Mouse (Mus musculus): Measurements from ENCODE around the gene Slc25a5.
A peak's percentile ranks its signal among the peaks of the same experiment; 100 is the strongest.

The Slc25a5 gene

DNA sequence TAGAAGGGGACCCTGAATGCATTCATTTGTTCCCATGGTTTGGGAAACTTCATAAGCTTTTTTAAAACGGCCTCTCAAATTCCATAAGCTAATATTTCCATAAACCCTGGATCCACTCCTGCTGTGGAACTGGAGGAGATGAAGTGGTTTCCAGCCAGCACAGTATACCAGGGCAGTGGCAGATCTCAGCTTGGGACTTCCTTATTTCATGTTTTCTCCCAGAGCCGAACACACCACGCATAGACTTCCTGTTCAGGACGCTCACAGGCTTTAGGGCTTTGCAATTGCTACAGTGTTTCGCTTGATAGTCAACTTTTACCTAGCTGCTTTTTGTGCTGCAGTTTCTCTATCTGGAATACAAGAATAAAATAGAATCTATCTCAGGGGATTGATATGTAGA lies 7.7 kb downstream of the Slc25a5 start:
- no peak for DNase-seq

- peak; percentile 40 for DNase-seq
Measured at GRCm38 (mm10) chrX:36804196-36804595, 8.7 kb downstream of the Slc25a5 start.

GRCm38 (mm10) chrX:36805466-36806235 lies 10.2 kb downstream of the Slc25a5 start:
- no peak for DNase-seq

GRCm38 (mm10) chrX:36807360-36808317 lies 12.2 kb downstream of the Slc25a5 start:
- DNase-seq = peak; percentile 87

DNA sequence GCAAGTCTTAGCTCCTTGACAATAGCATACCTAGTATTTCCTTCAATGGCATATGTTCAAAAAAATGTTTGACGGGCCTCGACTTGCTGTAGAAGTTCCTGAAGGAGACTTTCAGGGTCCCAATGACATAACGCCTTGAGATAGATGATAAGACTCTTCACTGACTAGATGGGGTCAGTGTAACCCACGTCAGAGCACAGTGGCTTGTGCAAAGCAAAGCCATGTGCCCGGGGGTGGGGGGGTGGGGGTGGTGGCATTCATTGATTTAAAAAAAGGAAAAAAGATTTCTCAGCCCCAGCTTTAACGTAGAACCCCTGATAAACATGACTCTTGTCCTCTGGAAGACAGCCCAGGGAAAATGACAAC lies 12.8 kb downstream of the Slc25a5 start:
- no peak for DNase-seq

- peak; percentile 39 for DNase-seq
Measured at GRCm38 (mm10) chrX:36811377-36811776, 15.9 kb downstream of the Slc25a5 start.

GRCm38 (mm10) chrX:36814161-36814836 lies 18.8 kb downstream of the Slc25a5 start:
- DNase-seq = peak; percentile 73

GRCm38 (mm10) chrX:36815022-36815421 lies 19.6 kb downstream of the Slc25a5 start:
- no peak for DNase-seq

DNA sequence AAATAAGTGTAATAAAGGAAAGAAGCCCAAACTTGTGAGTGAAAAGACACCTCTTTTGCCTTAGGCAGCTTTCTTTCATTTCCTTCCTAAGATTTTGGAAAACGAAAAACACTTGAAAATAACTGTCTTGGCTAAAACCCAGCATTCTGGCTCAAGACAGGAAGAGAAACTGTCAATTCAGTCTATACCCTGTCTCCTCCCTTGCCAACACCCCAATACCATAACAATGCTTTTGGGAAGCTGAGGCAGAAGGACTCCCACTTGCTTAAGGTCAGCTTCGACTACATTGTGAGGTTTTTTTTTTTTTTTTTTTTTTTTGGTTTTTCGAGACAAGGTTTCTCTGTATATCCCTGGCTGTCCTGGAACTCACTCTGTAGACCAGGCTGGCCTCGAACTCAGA lies 20.0 kb downstream of the Slc25a5 start:
- no peak for DNase-seq

- DNase-seq = no peak
Measured at GRCm38 (mm10) chrX:36816368-36816899, 21.0 kb downstream of the Slc25a5 start.

DNA sequence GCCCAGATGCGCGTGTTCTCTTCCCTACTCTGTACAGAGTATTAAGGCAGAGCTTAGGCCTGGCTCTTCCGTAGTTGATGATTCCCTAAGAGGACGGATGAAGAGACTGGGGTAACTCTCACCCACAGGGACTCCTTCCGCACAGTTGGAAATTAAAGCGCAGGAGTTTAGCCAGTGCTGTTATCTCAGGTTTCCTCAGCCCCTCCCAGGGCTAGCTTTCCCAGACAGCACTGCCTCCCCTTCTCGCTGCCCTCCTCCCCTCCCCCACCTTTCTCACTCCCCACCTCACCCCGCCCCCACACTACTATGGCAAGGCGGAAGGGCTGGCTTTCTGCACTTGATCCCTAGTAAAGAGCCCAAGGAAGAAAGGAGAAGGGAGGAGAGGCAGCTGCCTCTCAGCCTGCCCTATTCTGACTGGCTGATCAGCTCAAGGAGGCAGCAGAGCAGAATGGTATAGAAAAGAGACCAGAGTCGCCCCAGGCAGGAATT lies 21.5 kb downstream of the Slc25a5 start:
- peak; percentile 35 for DNase-seq

- DNase-seq = no peak
Measured at GRCm38 (mm10) chrX:36819575-36819974, 24.1 kb downstream of the Slc25a5 start.

DNA sequence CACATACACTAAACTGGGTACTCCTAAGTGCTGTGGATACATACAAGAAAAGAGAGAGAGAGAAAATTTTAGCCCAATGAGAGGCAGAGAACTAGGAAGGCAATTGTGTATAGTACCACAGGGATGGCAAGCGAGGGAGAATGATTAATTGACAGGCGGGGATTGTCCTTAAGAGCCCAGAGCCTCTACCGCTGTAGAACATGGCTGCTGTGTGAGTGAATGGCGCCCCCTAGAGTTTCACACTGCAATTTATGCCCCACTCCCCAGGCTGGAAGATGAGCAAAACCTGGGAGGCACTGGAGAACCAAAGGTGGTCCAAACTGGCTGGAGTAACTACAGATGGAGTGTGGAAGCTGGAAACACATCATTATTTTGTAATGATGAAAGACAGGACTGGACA lies 24.8 kb downstream of the Slc25a5 start:
- DNase-seq = peak; percentile 66

GRCm38 (mm10) chrX:36823932-36824711 lies 28.7 kb downstream of the Slc25a5 start:
- peak; percentile 46 for DNase-seq

GRCm38 (mm10) chrX:36825032-36825431 lies 29.6 kb downstream of the Slc25a5 start:
- peak; percentile 67 for DNase-seq

DNA sequence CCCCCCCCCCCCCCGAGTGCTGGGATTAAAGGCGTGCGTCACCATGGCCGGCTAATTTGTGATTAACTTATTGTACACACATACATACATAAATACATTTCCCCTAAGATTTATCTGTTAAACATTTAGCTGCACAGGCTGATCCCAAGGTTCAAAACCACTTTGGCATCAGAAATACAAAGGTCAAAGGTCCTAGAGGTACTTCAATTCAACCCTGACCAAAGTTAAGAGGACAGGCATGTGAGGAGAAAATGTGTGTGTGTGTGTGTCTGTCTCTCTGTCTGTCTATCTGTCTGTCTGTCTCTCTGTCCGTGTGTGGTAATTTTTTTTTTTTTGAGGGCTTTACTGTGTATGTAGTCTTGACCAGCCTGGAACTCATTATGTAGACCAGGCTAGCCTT lies 31.4 kb downstream of the Slc25a5 start:
- DNase-seq = no peak

DNA sequence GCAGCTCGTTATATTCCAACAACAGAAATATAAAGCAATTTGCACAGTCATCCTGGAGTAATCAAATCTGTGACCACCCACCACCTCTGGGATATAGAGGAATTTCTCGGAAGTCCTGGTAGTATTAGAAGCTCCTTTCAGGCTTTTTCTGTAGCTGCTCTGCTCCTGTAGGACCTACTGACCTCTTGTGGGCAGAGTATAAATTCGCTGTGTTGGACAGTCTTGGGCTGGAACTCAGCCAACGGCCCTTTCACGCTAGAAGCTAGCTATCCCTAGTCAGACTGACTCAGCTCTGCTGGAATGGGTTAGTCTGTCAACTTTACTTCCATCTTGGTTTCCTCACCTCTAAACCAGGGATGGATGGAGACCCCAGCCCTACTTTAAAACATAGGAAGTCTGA lies 34.8 kb downstream of the Slc25a5 start:
- DNase-seq = peak; percentile 68

GRCm38 (mm10) chrX:36831632-36832031 lies 36.2 kb downstream of the Slc25a5 start:
- DNase-seq = no peak

DNA sequence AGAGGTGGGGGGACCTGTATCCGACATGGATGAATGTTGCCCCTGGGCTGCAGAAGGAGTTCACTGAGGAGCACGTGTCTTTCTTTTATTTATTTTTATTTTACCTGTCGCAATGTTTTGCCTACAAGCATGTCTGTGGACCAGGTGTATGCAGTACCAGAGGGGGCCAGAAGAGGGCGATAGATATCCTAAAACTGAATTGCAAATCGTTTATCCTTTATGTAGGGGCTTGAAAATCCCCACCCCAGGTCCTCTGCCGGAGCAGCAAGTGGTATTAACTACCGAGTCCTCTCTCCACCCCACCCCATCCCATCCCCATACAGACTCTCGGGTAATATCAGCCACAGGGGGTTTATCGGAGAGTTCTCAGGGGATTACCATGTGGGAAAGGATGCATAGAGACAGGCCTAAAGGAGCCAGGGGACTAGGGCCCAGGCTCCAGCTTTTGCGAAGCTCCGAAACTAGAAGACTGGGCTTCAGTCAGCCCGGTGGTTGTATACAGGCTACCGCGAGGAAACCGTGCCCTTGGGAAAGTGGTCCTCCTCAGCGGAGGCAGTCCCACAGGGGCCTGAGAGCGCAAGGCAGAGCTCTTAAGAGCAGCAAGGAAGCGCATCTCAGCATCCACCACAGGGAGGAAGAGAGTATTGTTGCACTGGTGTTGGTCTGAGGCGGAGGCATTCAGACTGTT lies 38.1 kb downstream of the Slc25a5 start:
- peak; percentile 72 for DNase-seq

- no peak for DNase-seq
Measured at GRCm38 (mm10) chrX:36837069-36837676, 41.7 kb downstream of the Slc25a5 start.

DNA sequence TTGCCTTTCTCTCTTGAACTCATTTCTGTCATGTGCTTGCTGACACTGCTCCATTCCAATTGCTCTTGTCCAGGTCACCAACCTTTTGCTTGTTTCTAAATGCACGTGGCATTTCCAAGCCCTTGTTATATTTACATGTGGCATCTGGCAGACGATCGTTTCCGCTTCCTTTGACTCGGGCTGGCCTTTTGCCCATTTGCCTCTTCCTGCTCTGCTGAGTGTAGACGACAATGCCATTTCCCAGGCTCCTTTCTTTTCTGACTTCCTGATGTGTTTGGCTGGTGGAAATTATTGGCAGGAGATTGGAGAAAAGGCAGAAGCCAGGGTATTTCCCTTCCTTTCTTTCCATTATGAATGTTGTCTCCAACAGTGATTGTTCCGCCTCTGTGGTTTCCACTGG lies 43.9 kb downstream of the Slc25a5 start:
- no peak for DNase-seq
